Mouse (Mus musculus) kidney, embryonic 16.5 days (tissue): Measurements from ENCODE around the gene Map3k7. TPM values are rescaled to one million over a fixed set of nuclear protein-coding genes. Genes with fewer than 3 reads are reported as not detected.
"Not testable (repeated sequence)": the region's sequence is repeated elsewhere in the genome, so short reads cannot be mapped to it uniquely, and the experiment has no call there.

Experiments used
- ATAC-seq: fragments of 200-750 bp; cut with Nextera tagmentation; 2 replicates; pipeline ENCODE4 v1.8.0; 2017; ENCODE audit warnings: moderate TSS enrichment; ENCODE audit not compliant: low FRiP score, low TSS enrichment
- H3K27ac ChIP-seq: fragments of 300-500 bp; sonication (generic); 2 replicates; pipeline ENCODE4 v1.5.1; 2014; ENCODE audit warnings: low read length
- H3K27me3 ChIP-seq: fragments of 300-500 bp; sonication (generic); 2 replicates; pipeline ENCODE4 v1.6.1; 2014; ENCODE audit warnings: low read length, control low read depth, mixed read lengths; ENCODE audit not compliant: insufficient read depth
- H3K36me3 ChIP-seq: fragments of 300-500 bp; sonication (generic); 2 replicates; pipeline ENCODE4 v1.6.1; 2014; ENCODE audit warnings: low read length, control low read depth, mixed read lengths; ENCODE audit not compliant: insufficient read depth
- H3K4me1 ChIP-seq: fragments of 300-500 bp; sonication (generic); 2 replicates; pipeline ENCODE4 v1.6.1; 2014; ENCODE audit warnings: low read length, control low read depth, mixed read lengths; ENCODE audit not compliant: insufficient read depth
- H3K4me2 ChIP-seq: fragments of 300-500 bp; sonication (generic); replicated peaks from 2 replicates; pipeline ENCODE4 v1.6.1; 2014; ENCODE audit warnings: low read depth, low read length
- H3K4me3 ChIP-seq: fragments of 300-500 bp; sonication (generic); 2 replicates; pipeline ENCODE4 v1.5.1; 2014; ENCODE audit warnings: mild to moderate bottlenecking, low read length
- H3K9ac ChIP-seq: fragments of 300-500 bp; sonication (generic); replicated peaks from 2 replicates; pipeline ENCODE4 v1.6.1; 2014; ENCODE audit warnings: low read length
- H3K9me3 ChIP-seq: fragments of 300-500 bp; sonication (generic); 2 replicates; pipeline ENCODE4 v1.6.1; 2016; ENCODE audit warnings: low read length, control low read depth
- WGBS: fragments of 180-500 bp; shearing (Covaris S2); extraction: QIAGEN DNeasy Blood & Tissue Kit; methylation state at CpG from one replicate; pipeline ENCODE4 v1.1.7; 2014; 5-methylcytosine and 5-hydroxymethylcytosine counted together
- polyA plus RNA-seq: library from polyadenylated mRNA; unstranded; fragments of >200 nt; fragmentation: Nextera tagmentation; extraction: Ambion mirVana; gene quantifications from 2 replicates; pipeline ENCODE4 v1.2.1, GENCODE M21; 2015

The Map3k7 gene
- polyA plus RNA-seq, 1 experiment from 2014 or later = 30.6 TPM

DNA sequence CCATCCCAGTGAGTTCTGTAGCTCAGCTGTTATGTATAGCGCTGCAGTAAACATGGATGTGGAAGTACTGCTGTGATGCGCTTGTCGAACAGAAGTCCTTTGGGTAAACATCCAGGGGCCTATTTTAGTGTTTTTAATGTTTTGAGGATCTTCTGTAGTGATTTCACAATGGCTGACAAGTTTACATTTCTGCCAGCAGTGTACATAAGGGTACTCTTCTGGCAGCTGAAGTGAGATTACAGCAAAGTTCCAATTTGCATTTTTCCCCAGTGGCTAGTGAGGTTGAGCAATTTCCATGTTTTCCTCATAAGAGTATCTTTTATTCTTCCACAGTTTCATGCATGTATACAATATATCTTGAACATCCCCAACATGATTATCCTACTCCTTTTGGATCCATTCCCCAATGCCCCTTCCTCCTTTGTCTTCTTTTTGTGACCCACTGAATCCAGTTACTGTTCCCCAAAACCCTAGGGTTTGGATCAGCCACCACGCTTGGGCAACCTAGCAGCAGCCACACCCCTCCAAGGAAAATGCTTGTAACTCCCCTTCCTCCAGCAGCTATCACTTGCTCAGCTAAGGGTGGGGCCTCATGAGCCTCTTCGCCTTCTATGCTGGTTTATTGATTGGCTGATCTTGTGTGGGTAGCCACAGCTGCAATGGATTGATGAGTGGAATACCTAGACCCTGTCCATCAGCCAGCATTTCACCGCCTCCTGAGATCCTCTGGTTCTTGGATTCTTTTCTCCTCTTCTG lies 47.5 kb downstream of the Map3k7 start:
- no peaks in the 10 kb centered on the region for H3K4me1 ChIP-seq
- whole genome bisulfite sequencing = 82% methylated on average over 6 of the region's 6 CpGs
- no peak for ATAC-seq
- H3K4me2 ChIP-seq = no peak overlapping the region
- no peak overlapping the region for H3K27ac ChIP-seq
- no peak overlapping the region for H3K9ac ChIP-seq
- no peaks in the 10 kb centered on the region for H3K9me3 ChIP-seq
- no peak overlapping the region for H3K4me3 ChIP-seq
- H3K27me3 ChIP-seq = no peaks in the 10 kb centered on the region
- peaks cover 34% of the 10 kb centered on the region for H3K36me3 ChIP-seq

DNA sequence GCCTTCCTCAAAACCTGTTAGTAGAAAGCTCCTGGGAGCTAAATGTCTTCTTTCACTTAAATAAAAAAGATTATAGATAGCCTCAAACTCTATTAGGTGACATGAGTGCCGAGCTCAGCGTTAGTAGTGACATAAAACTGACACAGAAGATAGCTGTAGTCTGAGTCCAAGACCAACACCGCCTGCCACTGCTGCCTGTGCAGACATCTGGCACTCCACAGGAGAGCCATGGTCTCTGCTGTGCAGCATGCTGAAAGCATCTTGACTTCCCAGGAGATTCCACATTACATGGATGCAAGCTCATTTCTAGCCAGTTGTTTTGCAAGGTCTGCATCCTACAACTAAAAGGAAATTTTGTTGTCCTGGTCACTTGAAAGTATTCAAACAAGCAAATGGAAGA lies 57.2 kb downstream of the Map3k7 start:
- Histone ChIP-seq H3K36me3 (peaks cover 48% of the 10 kb centered on the region), H3K9me3 (no peaks in the 10 kb centered on the region)
- 95% methylated on average over 3 of the region's 3 CpGs for WGBS

DNA sequence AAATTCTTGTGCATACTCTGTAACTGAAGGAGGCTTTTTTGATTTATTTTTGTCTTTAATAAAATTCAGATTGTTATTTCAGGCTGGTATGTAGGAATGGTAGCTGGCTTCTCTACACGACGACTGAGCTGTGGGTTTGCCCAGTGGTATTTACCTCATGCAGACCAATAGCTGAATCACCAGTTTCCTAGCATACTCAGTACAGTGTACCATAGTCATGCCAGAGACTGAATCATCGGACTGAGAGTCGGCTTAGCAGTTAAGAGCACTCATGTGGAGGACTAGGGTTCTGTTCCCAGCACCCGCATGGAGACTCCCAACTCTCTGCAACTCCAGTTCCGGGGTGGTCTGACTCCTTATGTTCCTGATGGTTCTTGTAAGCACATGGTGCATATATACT lies 58.4 kb downstream of the Map3k7 start:
- H3K9ac ChIP-seq = no peak overlapping the region
- peaks cover 38% of the 10 kb centered on the region for H3K36me3 ChIP-seq
- WGBS = 96% methylated on average over 6 of the region's 6 CpGs
- H3K4me3 ChIP-seq = no peak overlapping the region
- H3K27ac ChIP-seq = no peak overlapping the region
- ATAC-seq = peak; percentile 39; the same call in 1 of the 2 replicates
- no peaks in the 10 kb centered on the region for H3K9me3 ChIP-seq
- H3K4me2 ChIP-seq = no peak overlapping the region
- no peaks in the 10 kb centered on the region for H3K4me1 ChIP-seq
- no peaks in the 10 kb centered on the region for H3K27me3 ChIP-seq

More for the DNA sequence above, 57.2 kb downstream of the Map3k7 start:
- Histone ChIP-seq H3K4me3 (no peak overlapping the region), H3K4me1 (no peaks in the 10 kb centered on the region), H3K27ac (no peak overlapping the region), H3K4me2 (no peak overlapping the region), H3K27me3 (no peaks in the 10 kb centered on the region), H3K9ac (no peak overlapping the region)
- no peak for ATAC-seq

- ATAC-seq, H3K4me2 ChIP-seq, H3K9ac ChIP-seq, H3K27ac ChIP-seq, H3K4me1 ChIP-seq, H3K27me3 ChIP-seq, H3K9me3 ChIP-seq, H3K4me3 ChIP-seq: not testable (repeated sequence)
- peaks cover 26% of the 10 kb centered on the region for H3K36me3 ChIP-seq
- 59% methylated on average over 2 of the region's 2 CpGs for WGBS
Observed at GRCm38 (mm10) chr4:32024170-32024569, 60.3 kb downstream of the Map3k7 start.

GRCm38 (mm10) chr4:32025105-32025504 lies 61.2 kb downstream of the Map3k7 start:
- WGBS = 75% methylated on average over 2 of the region's 2 CpGs
- Histone ChIP-seq H3K27ac (no peak overlapping the region), H3K4me1 (no peaks in the 10 kb centered on the region), H3K4me3 (no peak overlapping the region), H3K27me3 (no peaks in the 10 kb centered on the region), H3K9me3 (peaks cover 3% of the 10 kb centered on the region; the same call in 1 of the 2 replicates), H3K9ac (no peak overlapping the region), H3K36me3 (peaks cover 19% of the 10 kb centered on the region), H3K4me2 (no peak overlapping the region)
- no peak for ATAC-seq

DNA sequence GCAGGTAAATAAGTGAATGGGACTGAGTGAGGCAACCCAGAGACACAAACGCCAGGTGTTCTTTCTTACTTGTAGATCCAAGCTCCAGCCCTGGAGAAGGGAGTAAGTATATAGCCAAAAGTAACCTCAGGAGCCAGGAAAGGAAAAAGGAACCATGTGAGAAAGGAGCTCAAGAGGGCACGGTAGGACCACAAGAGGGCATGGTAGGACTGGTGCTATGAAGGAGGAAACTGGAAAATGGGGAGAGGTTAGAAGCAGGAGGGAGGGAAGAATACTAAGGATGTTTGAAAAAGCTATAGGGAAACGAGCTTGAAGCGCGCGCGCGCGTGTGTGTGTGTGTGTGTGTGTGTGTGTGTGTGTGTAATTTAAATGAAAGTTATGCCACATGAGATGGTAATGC lies 63.2 kb downstream of the Map3k7 start:
- ATAC-seq = no peak
- Histone ChIP-seq H3K4me2 (no peak overlapping the region), H3K36me3 (peaks cover 11% of the 10 kb centered on the region), H3K4me3 (no peak overlapping the region), H3K4me1 (no peaks in the 10 kb centered on the region), H3K27me3 (no peaks in the 10 kb centered on the region), H3K27ac (no peak overlapping the region), H3K9me3 (peaks cover 3% of the 10 kb centered on the region; the same call in 1 of the 2 replicates), H3K9ac (no peak overlapping the region)
- 86% methylated on average over 9 of the region's 9 CpGs for WGBS

- H3K27ac ChIP-seq = no peak overlapping the region
- no peaks in the 10 kb centered on the region for H3K36me3 ChIP-seq
- H3K4me2 ChIP-seq = no peak overlapping the region
- H3K9me3 ChIP-seq = no peaks in the 10 kb centered on the region
- H3K4me3 ChIP-seq = no peak overlapping the region
- no peak overlapping the region for H3K9ac ChIP-seq
- 0 out of 2 replicates have a peak, but pooled peaks have one; percentile 39 for ATAC-seq
- H3K27me3 ChIP-seq = no peaks in the 10 kb centered on the region
- 22% methylated on average over 7 of the region's 7 CpGs for WGBS
- peaks cover 10% of the 10 kb centered on the region for H3K4me1 ChIP-seq
Observed at GRCm38 (mm10) chr4:32037267-32037666, 73.4 kb downstream of the Map3k7 start.

DNA sequence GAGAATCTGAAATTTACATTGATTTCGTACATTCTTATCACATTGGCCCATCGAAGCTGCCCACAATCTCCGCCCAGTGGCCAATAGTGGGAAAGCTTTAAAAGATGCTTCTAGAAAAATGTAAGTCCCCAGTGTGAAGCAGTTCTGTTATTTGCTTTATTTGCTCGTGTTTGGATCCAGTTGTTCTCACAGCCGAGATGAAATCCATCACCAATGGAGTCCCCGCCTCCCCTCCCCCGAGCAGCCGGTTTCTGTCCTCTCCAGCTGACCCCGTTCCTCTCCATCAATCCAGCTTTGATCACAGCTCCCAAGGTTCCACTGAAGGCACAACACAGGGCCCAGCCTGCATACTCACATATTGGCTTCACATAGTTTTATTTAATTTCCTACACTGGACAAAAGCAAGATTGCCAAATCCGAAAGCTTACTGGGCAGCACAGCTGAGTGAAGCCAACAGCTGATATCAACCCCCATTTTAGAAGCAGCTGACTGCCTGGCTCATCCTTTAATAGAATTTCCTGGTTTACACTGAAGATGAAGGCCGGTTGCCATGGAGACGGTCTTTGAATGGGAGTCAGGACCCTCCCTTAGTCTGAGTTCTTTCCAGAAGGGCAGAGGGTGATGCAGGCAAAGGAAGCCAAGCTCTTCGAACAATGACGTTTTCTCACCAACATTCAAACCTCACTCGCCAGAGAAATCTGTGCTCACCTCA lies 78.0 kb downstream of the Map3k7 start:
- Histone ChIP-seq H3K4me1 (peaks cover 19% of the 10 kb centered on the region), H3K27ac (peak overlapping the region; percentile 65), H3K4me2 (no peak overlapping the region), H3K4me3 (no peak overlapping the region), H3K9me3 (no peaks in the 10 kb centered on the region), H3K27me3 (no peaks in the 10 kb centered on the region), H3K36me3 (no peaks in the 10 kb centered on the region), H3K9ac (no peak overlapping the region)
- peak; percentile 80; the same call in 1 of the 2 replicates for ATAC-seq
- WGBS = 39% methylated on average over 15 of the region's 15 CpGs

GRCm38 (mm10) chr4:32045234-32045633 lies 81.3 kb downstream of the Map3k7 start:
- H3K9me3 ChIP-seq = no peaks in the 10 kb centered on the region
- H3K27ac ChIP-seq = no peak overlapping the region
- H3K4me3 ChIP-seq = no peak overlapping the region
- no peak overlapping the region for H3K9ac ChIP-seq
- H3K4me1 ChIP-seq = peaks cover 14% of the 10 kb centered on the region
- H3K36me3 ChIP-seq = no peaks in the 10 kb centered on the region
- H3K27me3 ChIP-seq = no peaks in the 10 kb centered on the region
- H3K4me2 ChIP-seq = no peak overlapping the region
- ATAC-seq = peak; percentile 35; the same call in 1 of the 2 replicates
- WGBS = 18% methylated on average over 5 of the region's 5 CpGs

- Histone ChIP-seq H3K9ac (no peak overlapping the region), H3K27me3 (no peaks in the 10 kb centered on the region), H3K4me2 (no peak overlapping the region), H3K36me3 (no peaks in the 10 kb centered on the region), H3K4me1 (peaks cover 5% of the 10 kb centered on the region; the same call in 1 of the 2 replicates), H3K4me3 (no peak overlapping the region), H3K27ac (no peak overlapping the region), H3K9me3 (no peaks in the 10 kb centered on the region)
- no peak for ATAC-seq
- 56% methylated on average over 4 of the region's 4 CpGs for WGBS
Observed at GRCm38 (mm10) chr4:32049824-32050223, 85.9 kb downstream of the Map3k7 start.
